Mouse (Mus musculus): ENCODE measurements around the gene Topbp1.

DNA sequence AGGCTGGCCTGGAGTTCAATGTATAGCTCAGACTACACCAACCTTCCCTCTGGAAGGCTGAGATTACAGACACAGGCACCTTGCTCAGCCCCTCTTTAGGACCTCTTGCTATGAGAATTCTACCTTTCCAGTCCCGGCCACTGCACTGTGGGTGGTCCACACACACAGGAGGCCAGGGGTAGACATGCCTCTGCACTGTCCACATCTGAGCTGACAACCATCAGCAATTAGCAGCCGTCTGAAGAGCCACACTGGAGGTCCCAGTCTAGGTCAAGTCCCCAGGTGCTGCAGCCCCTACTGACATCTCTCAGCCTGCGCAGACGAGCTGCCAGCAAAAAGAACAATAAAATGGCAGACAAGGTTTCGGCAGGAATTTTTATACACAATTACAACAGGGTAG, 81.6 kb downstream of the Topbp1 start:
- TF ChIP-seq CTCF (IDR thresholded peaks at IDR 0.05; ENCODE audit: insufficient read depth, low read depth, low read length) (no peak), POLR2A (IDR thresholded peaks at IDR 0.05; ENCODE audit: insufficient read depth, low read depth, low read length) (no peak)
